Mouse (Mus musculus): ENCODE measurements around the gene Gpr1. TPM values are rescaled to one million over a fixed set of nuclear protein-coding genes. Genes with fewer than 3 reads are reported as not detected.
"Not testable (repeated sequence)": the region's sequence is repeated elsewhere in the genome, so short reads cannot be mapped to it uniquely, and the experiment has no call there.

The Gpr1 gene
- polyA plus RNA-seq, 1 experiment from 2014 or later = not detected

- H3K4me3 ChIP-seq (ENCODE audit: low read depth, low read length) = no peak overlapping the region
- H3K27me3 ChIP-seq (ENCODE audit: control insufficient read depth, insufficient read depth, low read length) = no peaks in the 10 kb centered on the region
- no peak for ATAC-seq (replicated peaks; ENCODE audit: insufficient number of reproducible peaks, low FRiP score, low TSS enrichment)
- no peaks in the 10 kb centered on the region for H3K9me3 ChIP-seq (replicated peaks; ENCODE audit: control insufficient read depth, low read length)
- H3K36me3 ChIP-seq (ENCODE audit: control insufficient read depth, insufficient read depth, low read length) = peaks cover 16% of the 10 kb centered on the region
- H3K9ac ChIP-seq (ENCODE audit: low read depth, low read length) = no peak overlapping the region
- no peaks in the 10 kb centered on the region for H3K4me1 ChIP-seq (ENCODE audit: control insufficient read depth, insufficient read depth, low read length)
- no peak overlapping the region for H3K4me2 ChIP-seq
- WGBS (ENCODE audit: insufficient replicate concordance) = 93% methylated on average over 13 of the region's 13 CpGs
- no peak overlapping the region for H3K27ac ChIP-seq (ENCODE audit: low read depth, low read length)
Measured at GRCm38 (mm10) chr1:63140231-63140630, 74.1 kb downstream of the Gpr1 start.

GRCm38 (mm10) chr1:63138586-63138985 is 75.8 kb downstream of the Gpr1 start:
- not testable (repeated sequence) for H3K4me1 ChIP-seq (ENCODE audit: control insufficient read depth, insufficient read depth, low read length); ATAC-seq (replicated peaks; ENCODE audit: insufficient number of reproducible peaks, low FRiP score, low TSS enrichment); H3K4me3 ChIP-seq (ENCODE audit: low read depth, low read length); H3K27ac ChIP-seq (ENCODE audit: low read depth, low read length); H3K27me3 ChIP-seq (ENCODE audit: control insufficient read depth, insufficient read depth, low read length); H3K4me2 ChIP-seq; H3K9ac ChIP-seq (ENCODE audit: low read depth, low read length); H3K9me3 ChIP-seq (replicated peaks; ENCODE audit: control insufficient read depth, low read length)
- 92% methylated on average over 1 of the region's 1 CpGs for WGBS (ENCODE audit: insufficient replicate concordance)
- H3K36me3 ChIP-seq (ENCODE audit: control insufficient read depth, insufficient read depth, low read length) = peaks cover 14% of the 10 kb centered on the region

GRCm38 (mm10) chr1:63137971-63138370 is 76.4 kb downstream of the Gpr1 start:
- H3K27ac ChIP-seq (ENCODE audit: low read depth, low read length) = no peak overlapping the region
- ATAC-seq (replicated peaks; ENCODE audit: insufficient number of reproducible peaks, low FRiP score, low TSS enrichment) = no peak
- H3K4me2 ChIP-seq = no peak overlapping the region
- no peaks in the 10 kb centered on the region for H3K4me1 ChIP-seq (ENCODE audit: control insufficient read depth, insufficient read depth, low read length)
- H3K36me3 ChIP-seq (ENCODE audit: control insufficient read depth, insufficient read depth, low read length) = peaks cover 10% of the 10 kb centered on the region
- no peak overlapping the region for H3K9ac ChIP-seq (ENCODE audit: low read depth, low read length)
- no peaks in the 10 kb centered on the region for H3K27me3 ChIP-seq (ENCODE audit: control insufficient read depth, insufficient read depth, low read length)
- H3K4me3 ChIP-seq (ENCODE audit: low read depth, low read length) = no peak overlapping the region
- WGBS (ENCODE audit: insufficient replicate concordance) = 89% methylated on average over 2 of the region's 2 CpGs
- no peaks in the 10 kb centered on the region for H3K9me3 ChIP-seq (replicated peaks; ENCODE audit: control insufficient read depth, low read length)

GRCm38 (mm10) chr1:63134530-63134929 is 79.8 kb downstream of the Gpr1 start:
- H3K4me3 ChIP-seq (ENCODE audit: low read depth, low read length) = no peak overlapping the region
- H3K9me3 ChIP-seq (replicated peaks; ENCODE audit: control insufficient read depth, low read length) = no peaks in the 10 kb centered on the region
- no peak overlapping the region for H3K4me2 ChIP-seq
- H3K4me1 ChIP-seq (ENCODE audit: control insufficient read depth, insufficient read depth, low read length) = peaks cover 8% of the 10 kb centered on the region
- no peak overlapping the region for H3K27ac ChIP-seq (ENCODE audit: low read depth, low read length)
- H3K9ac ChIP-seq (ENCODE audit: low read depth, low read length) = no peak overlapping the region
- ATAC-seq (replicated peaks; ENCODE audit: insufficient number of reproducible peaks, low FRiP score, low TSS enrichment) = no peak
- 65% methylated on average over 3 of the region's 3 CpGs for WGBS (ENCODE audit: insufficient replicate concordance)
- H3K27me3 ChIP-seq (ENCODE audit: control insufficient read depth, insufficient read depth, low read length) = no peaks in the 10 kb centered on the region
- H3K36me3 ChIP-seq (ENCODE audit: control insufficient read depth, insufficient read depth, low read length) = no peaks in the 10 kb centered on the region

Small RNA genes within 50 kb of the gene (microRNA-seq; reads per million reads assigned to microRNA genes)
- gene Gm24557 (ENCODE audit: borderline number of aligned reads) = not detected
- not detected for gene Gm27512 (ENCODE audit: borderline number of aligned reads)

Other genes starting within 250 kb of the Gpr1 start
- gene Ino80d, start 99.9 kb downstream of the Gpr1 start, polyA plus RNA-seq (2014; fragmentation: Nextera tagmentation; extraction: Ambion mirVana) = 6.1 and 13.8 TPM in 2 replicates
- 416 and 417 TPM in 2 replicates for gene Eef1b2, start 37.7 kb downstream of the Gpr1 start, polyA plus RNA-seq (2014; fragmentation: Nextera tagmentation; extraction: Ambion mirVana)
- 285 and 339 TPM in 2 replicates for gene Ndufs1, start 37.7 kb downstream of the Gpr1 start, polyA plus RNA-seq (2014; fragmentation: Nextera tagmentation; extraction: Ambion mirVana)
- 5.0 and 9.8 TPM in 2 replicates for gene Zdbf2, start 58.7 kb upstream of the Gpr1 start, polyA plus RNA-seq (2014; fragmentation: Nextera tagmentation; extraction: Ambion mirVana)
- 2.2 and 3.0 TPM in 2 replicates for gene Adam23, start 231.3 kb upstream of the Gpr1 start, polyA plus RNA-seq (2014; fragmentation: Nextera tagmentation; extraction: Ambion mirVana)